Mouse (Mus musculus): ENCODE data around the gene Col15a1. TPM values are rescaled to one million over a fixed set of nuclear protein-coding genes. Genes with fewer than 3 reads are reported as not detected.

The Col15a1 gene
- total RNA-seq, 1 experiment from 2014 or later: not detected

Other genes starting within 250 kb of the Col15a1 start
- not detected in 2 replicates for gene Gabbr2, start 216.3 kb upstream of the Col15a1 start, total RNA-seq (2017)
- gene Anks6, start 150.7 kb upstream of the Col15a1 start, total RNA-seq (2017): not detected in 2 replicates
- 13.1 and 13.7 TPM in 2 replicates for gene Galnt12, start 116.3 kb upstream of the Col15a1 start, total RNA-seq (2017)
- 47.7 and 51.8 TPM in 2 replicates for gene Tgfbr1, start 145.1 kb downstream of the Col15a1 start, total RNA-seq (2017)

Data from neutrophil, adult 5-6 weeks (primary cell).